Mouse (Mus musculus) midbrain, postnatal 0 days (tissue): Measurements from ENCODE around the gene Lmntd1. TPM values are rescaled to one million over a fixed set of nuclear protein-coding genes. Genes with fewer than 3 reads are reported as not detected.
A peak's percentile ranks its signal among the peaks of the same experiment; 100 is the strongest.

Experiments used
- ATAC-seq: fragments of 200-750 bp; cut with Nextera tagmentation; 2 replicates; pipeline ENCODE4 v1.8.0; 2017; ENCODE audit warnings: moderate number of reproducible peaks, mild to moderate bottlenecking, moderate TSS enrichment, moderate library complexity; ENCODE audit not compliant: low FRiP score
- DNase-seq: peaks from one replicate; pipeline ENCODE4 v3.0.0-alpha.2; 2015; ENCODE audit warnings: low spot score
- H3K27ac ChIP-seq: fragments of 300-500 bp; sonication (generic); 2 replicates; pipeline ENCODE4 v1.5.1; 2014; ENCODE audit warnings: low read depth, mild to moderate bottlenecking, low read length, mixed read lengths
- H3K27me3 ChIP-seq: fragments of 300-500 bp; sonication (generic); 2 replicates; pipeline ENCODE4 v1.6.1; 2014; ENCODE audit warnings: low read length, control low read depth, mixed read lengths; ENCODE audit not compliant: insufficient read depth
- H3K36me3 ChIP-seq: fragments of 300-500 bp; sonication (generic); 2 replicates; pipeline ENCODE4 v1.6.1; 2014; ENCODE audit warnings: low read length, control low read depth, mixed read lengths; ENCODE audit not compliant: insufficient read depth
- H3K4me1 ChIP-seq: fragments of 300-500 bp; sonication (generic); 2 replicates; pipeline ENCODE4 v1.6.1; 2014; ENCODE audit warnings: mild to moderate bottlenecking, control low read depth, antibody characterized with exemption, low read length, mixed read lengths; ENCODE audit not compliant: insufficient read depth
- H3K4me2 ChIP-seq: fragments of 300-500 bp; sonication (generic); 2 replicates; pipeline ENCODE4 v1.6.1; 2014; ENCODE audit warnings: low read depth, mild to moderate bottlenecking, low read length, mixed read lengths; ENCODE audit not compliant: poor library complexity, severe bottlenecking
- H3K4me3 ChIP-seq: fragments of 300-500 bp; sonication (generic); 2 replicates; pipeline ENCODE4 v1.5.1; 2014; ENCODE audit warnings: low read depth, mild to moderate bottlenecking, low read length, moderate library complexity
- H3K9ac ChIP-seq: fragments of 300-500 bp; sonication (generic); replicated peaks from 2 replicates; pipeline ENCODE4 v1.6.1; 2014; ENCODE audit warnings: mild to moderate bottlenecking, low read length, moderate library complexity, mixed read lengths; ENCODE audit not compliant: poor library complexity, severe bottlenecking
- H3K9me3 ChIP-seq: fragments of 300-500 bp; sonication (generic); 2 replicates; pipeline ENCODE4 v1.6.1; 2016; ENCODE audit warnings: low read length, control low read depth
- CTCF ChIP-seq: IDR thresholded peaks from 2 replicates; pipeline ENCODE4 v1.5.1; 2016; ENCODE audit warnings: antibody characterized with exemption, mild to moderate bottlenecking
- WGBS: fragments of 180-500 bp; shearing (Covaris S2); extraction: QIAGEN DNeasy Blood & Tissue Kit; methylation state at CpG from one replicate; pipeline ENCODE4 v1.1.7; 2014; 5-methylcytosine and 5-hydroxymethylcytosine counted together
- polyA plus RNA-seq: library from polyadenylated mRNA; unstranded; fragments of >200 nt; fragmentation: Nextera tagmentation; extraction: Ambion mirVana; gene quantifications from 2 replicates; pipeline ENCODE4 v1.2.1, GENCODE M21; 2015
- total RNA-seq: library from RNA; depleted of rRNA; stranded (reverse); fragments of >200 nt; gene quantifications from 2 replicates; pipeline ENCODE4 v1.2.3, GENCODE M21; 2014

Gene Lmntd1
- total and polyA plus RNA-seq, 2 experiments from 2014 or later: 2.0 to 2.7 TPM

DNA sequence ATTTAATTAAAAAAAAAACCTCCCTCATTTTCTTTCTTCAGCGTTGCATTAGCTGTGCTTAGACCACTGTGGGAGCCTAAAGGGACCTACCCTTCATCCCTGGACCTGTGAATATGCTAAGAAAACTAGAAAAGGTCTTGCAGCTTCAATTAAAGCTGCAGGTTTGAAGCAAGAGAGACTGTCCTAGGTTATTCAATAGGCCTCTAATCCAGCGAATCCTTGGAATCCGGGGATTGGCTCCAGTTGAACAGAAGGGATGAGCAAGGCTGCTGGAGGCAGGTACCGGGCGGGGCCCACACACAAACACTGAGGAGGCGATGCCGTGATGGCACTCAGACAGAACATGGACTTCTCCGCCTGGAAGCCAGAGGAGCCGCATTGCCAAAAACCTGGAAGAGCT is 192.5 kb downstream of the Lmntd1 start:
- no peak overlapping the region for H3K9ac ChIP-seq

DNA sequence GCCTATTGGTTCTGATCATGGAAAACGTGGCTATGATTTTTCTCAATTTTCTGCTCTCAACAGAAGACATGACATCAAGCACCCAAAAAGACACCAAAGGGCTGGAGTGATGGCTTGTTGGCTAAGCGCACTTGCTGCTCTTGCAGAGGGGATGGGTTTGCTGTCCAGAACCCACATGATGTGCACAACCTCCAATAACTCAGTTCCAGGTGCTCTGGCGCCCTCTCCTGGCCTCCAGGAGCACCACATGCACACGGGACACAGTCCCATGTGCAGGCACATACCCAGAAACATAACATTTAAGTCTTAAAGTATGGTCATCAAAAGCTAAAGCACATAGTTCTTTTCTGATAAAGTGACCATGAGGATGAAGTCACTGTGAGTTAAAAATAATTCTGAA is 193.7 kb downstream of the Lmntd1 start:
- 74% methylated on average over 4 of the region's 4 CpGs for WGBS

More for the DNA sequence above, 192.5 kb downstream of the Lmntd1 start:
- Histone ChIP-seq H3K36me3 (no peaks in the 10 kb centered on the region), H3K27me3 (no peaks in the 10 kb centered on the region), H3K4me3 (no peak overlapping the region), H3K4me2 (no peak overlapping the region), H3K27ac (no peak overlapping the region), H3K9me3 (no peaks in the 10 kb centered on the region), H3K4me1 (no peaks in the 10 kb centered on the region)
- 91% methylated on average over 9 of the region's 9 CpGs for WGBS
- ATAC-seq: no peak
- DNase-seq: no peak
- no peak for TF ChIP-seq CTCF

DNA sequence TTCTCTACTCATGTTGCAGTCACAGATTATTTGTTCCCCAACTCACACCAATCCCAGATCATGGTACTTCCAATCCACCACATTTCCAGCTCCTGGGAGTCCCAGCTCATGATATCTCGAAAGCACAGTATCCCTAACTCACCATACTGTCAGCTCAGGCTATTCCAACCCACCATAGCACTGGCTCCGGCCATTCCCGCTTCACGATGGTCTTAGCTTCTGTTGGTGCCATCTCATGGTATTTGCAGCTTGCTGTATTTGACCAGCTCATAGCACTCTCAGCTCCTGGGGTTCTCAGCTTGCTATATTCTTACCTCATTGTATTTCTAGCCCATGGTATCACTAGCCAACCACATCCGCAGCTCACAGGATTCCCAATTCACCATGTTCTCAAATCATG is 195.3 kb downstream of the Lmntd1 start:
- WGBS: 92% methylated on average over 5 of the region's 5 CpGs

More for the DNA sequence above, 193.7 kb downstream of the Lmntd1 start:
- H3K27ac ChIP-seq: no peak overlapping the region
- no peaks in the 10 kb centered on the region for H3K4me1 ChIP-seq
- no peak for ATAC-seq
- DNase-seq: no peak
- H3K9me3 ChIP-seq: no peaks in the 10 kb centered on the region
- H3K4me2 ChIP-seq: no peak overlapping the region
- H3K27me3 ChIP-seq: no peaks in the 10 kb centered on the region
- H3K4me3 ChIP-seq: no peak overlapping the region
- peak; percentile 51 for TF ChIP-seq CTCF
- H3K9ac ChIP-seq: no peak overlapping the region
- no peaks in the 10 kb centered on the region for H3K36me3 ChIP-seq

DNA sequence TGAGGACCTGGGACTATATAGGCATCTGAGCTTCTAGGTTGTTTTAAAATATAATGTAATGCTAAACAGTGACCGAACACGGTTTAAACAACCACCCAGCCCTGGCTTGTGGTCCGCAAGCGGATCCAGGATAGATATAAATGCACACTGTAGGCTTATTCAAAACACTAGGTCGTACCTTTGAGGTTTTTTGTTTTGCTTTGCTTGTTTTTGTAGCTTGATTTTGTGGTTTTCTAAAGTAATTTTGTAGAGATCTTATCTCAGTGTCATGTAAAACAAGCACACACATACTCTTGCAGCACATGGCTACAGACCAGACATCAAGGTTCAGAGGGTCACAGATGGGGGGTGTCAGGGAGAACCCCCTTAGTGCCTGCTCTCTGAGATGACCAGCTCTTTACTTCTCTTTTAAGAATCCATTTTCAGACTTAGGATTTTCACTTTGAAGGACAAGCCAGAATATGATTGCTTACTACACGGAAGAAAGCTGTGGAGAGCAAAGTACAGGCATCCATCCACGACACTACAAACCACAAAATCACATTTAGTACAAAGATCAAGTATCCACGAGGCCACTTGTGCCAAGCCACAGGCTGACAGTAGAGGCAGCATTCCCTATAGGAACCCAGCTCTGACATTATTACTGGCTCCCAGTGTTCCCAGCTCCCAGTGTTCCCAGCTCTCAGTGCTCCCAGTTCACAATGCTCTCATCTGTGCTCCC is 196.2 kb downstream of the Lmntd1 start:
- no peak for ATAC-seq
- DNase-seq: no peak
- Histone ChIP-seq H3K9me3 (no peaks in the 10 kb centered on the region), H3K4me2 (no peak overlapping the region), H3K27ac (no peak overlapping the region), H3K4me3 (no peak overlapping the region), H3K9ac (no peak overlapping the region), H3K36me3 (no peaks in the 10 kb centered on the region), H3K4me1 (no peaks in the 10 kb centered on the region), H3K27me3 (no peaks in the 10 kb centered on the region)
- TF ChIP-seq CTCF: no peak
- 81% methylated on average over 8 of the region's 8 CpGs for WGBS

More for the DNA sequence above, 195.3 kb downstream of the Lmntd1 start:
- Histone ChIP-seq H3K4me2 (no peak overlapping the region), H3K4me1 (no peaks in the 10 kb centered on the region), H3K4me3 (no peak overlapping the region), H3K27ac (no peak overlapping the region), H3K27me3 (no peaks in the 10 kb centered on the region), H3K36me3 (no peaks in the 10 kb centered on the region), H3K9me3 (no peaks in the 10 kb centered on the region), H3K9ac (no peak overlapping the region)
- ATAC-seq: no peak
- no peak for TF ChIP-seq CTCF
- no peak for DNase-seq

DNA sequence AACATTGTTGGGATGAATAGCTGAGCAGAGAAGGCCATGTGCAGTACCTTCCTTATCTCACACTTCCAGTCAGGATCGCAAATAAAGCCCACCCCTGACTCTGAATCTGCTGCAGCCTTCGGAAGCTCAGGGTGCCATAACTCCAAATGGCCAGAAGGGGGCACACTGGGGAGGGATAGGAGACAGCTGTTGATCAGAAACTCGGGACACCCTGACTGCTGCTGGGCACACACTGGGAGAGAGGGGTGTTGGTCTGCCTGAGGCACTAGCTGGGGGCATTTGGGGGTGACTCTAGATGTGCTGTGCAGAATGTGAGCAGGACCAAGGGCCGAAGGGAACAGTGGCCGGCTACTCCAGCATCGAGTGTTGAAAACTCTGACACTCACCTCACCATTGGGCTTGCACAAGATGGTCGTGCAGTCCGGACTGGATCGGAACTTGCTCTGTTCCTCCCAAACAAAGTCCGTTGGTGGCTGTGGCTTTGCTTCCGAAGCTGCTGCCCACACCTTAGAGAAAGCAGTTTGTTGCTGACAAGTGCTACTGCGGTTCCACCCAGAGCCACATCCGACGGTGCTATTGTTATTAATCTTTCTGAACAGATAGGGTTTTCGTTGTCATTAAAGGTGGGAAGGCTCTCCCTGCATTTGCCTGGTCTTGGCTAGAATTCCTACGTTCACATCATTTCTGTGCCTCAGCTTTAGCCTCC is 197.0 kb downstream of the Lmntd1 start:
- Histone ChIP-seq H3K9me3 (no peaks in the 10 kb centered on the region), H3K36me3 (no peaks in the 10 kb centered on the region), H3K4me3 (no peak overlapping the region), H3K27me3 (no peaks in the 10 kb centered on the region), H3K27ac (no peak overlapping the region), H3K4me1 (no peaks in the 10 kb centered on the region), H3K4me2 (no peak overlapping the region), H3K9ac (no peak overlapping the region)
- ATAC-seq (no peak), DNase-seq (peak; percentile 33)
- WGBS: 72% methylated on average over 16 of the region's 16 CpGs
- peak; percentile 75 for TF ChIP-seq CTCF

DNA sequence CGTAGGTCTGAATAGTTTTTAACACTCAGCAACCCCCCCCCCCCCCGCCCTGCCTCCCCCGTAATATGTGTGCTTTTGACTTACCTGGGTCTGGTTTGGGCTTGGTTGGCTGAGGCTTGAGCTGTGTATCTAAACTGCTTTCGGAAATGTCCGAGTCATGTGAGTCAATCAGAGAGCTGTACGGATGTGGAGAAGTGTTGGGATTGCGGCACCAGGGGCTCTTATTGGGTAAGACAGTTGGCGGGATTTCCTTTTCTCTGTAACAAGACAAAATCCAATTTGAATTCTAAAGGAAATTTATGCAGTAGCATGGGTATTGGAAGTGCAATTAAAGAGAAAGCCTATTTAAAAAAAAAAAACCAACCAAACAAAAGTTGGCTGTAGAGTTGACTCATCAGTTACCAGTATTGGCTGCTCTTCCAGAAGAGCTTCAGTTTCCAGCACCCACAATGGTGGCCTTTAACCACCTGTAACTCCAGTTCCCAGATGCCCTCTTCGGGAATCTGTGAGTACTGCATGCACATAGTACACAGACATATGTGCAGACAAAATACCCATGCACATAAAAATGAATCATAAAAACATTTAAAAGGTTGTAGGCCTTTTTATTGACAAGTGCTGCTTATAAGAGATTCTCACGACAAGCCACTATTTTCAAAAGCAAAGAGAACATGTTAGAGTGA is 209.6 kb downstream of the Lmntd1 start:
- H3K4me2 ChIP-seq: no peak overlapping the region
- no peaks in the 10 kb centered on the region for H3K4me1 ChIP-seq
- DNase-seq (no peak), ATAC-seq (no peak)
- TF ChIP-seq CTCF: no peak
- 93% methylated on average over 10 of the region's 10 CpGs for WGBS
- no peaks in the 10 kb centered on the region for H3K36me3 ChIP-seq
- no peaks in the 10 kb centered on the region for H3K9me3 ChIP-seq
- no peak overlapping the region for H3K4me3 ChIP-seq
- H3K27ac ChIP-seq: no peak overlapping the region
- H3K9ac ChIP-seq: no peak overlapping the region
- no peaks in the 10 kb centered on the region for H3K27me3 ChIP-seq
